22 mouse cellular contexts compared by ENCODE assay signal in genomic region chr9:105010721-105011120, GRCm38 (mm10). TPM values are rescaled to one million over a fixed set of nuclear protein-coding genes. Genes with fewer than 3 reads are reported as not detected.
A peak's percentile ranks its signal among the peaks of the same experiment; 100 is the strongest.
DNase-seq lines count a peak whose midpoint lies in the region; ATAC-seq and TF ChIP-seq lines count a peak whose summit lies in the region.
"Had no signal": no experiment of that assay in that cellular context is flagged by ENCODE, and none has a peak within 500 bp of the region (broad histone marks: within the 10 kb centered on the region; RNA-seq: fewer than 3 reads in every experiment).

No protein-coding gene starts in this region.

- DNase-seq in embryonic facial prominence, embryonic 11.5 days (ENCODE audit: low spot score), result peak; percentile 4
- no peak for DNase-seq in embryonic facial prominence, embryonic 10.5 days (ENCODE audit: low spot score)
- peak; percentile 52 for DNase-seq in kidney, adult 2 months
- DNase-seq in kidney, postnatal 10 days, result no peak
- peak; percentile 18 for DNase-seq in left cerebral cortex, adult 11 months (ENCODE audit: low spot score)
- DNase-seq in left cerebral cortex, adult 18-20 months (ENCODE audit: low spot score in 2 of 2), result no peak
- peak; percentile 17 to 41 for DNase-seq in kidney, postnatal 36 days
- DNase-seq: adrenal gland, postnatal 10 days; B cell, adult 2 months; cerebellum, adult 11-12 months; cerebellum, adult 9-10 months; cerebellum, postnatal 25 days; gastrocnemius, postnatal 14 days; heart, postnatal 36 days had no signal

- H3K4me2 ChIP-seq in embryonic facial prominence, embryonic 11.5 days (ENCODE audit: low read depth, low read length), result no peak overlapping the region
- no peak overlapping the region for H3K4me2 ChIP-seq in forebrain, embryonic 16.5 days (ENCODE audit: low read length)
- H3K4me2 ChIP-seq: embryonic facial prominence, embryonic 15.5 days; forebrain, embryonic 15.5 days; heart, embryonic 13.5 days; hindbrain, embryonic 15.5 days had no signal

- no peak overlapping the region for H3K27ac ChIP-seq in embryonic facial prominence, embryonic 11.5 days (replicated peaks; ENCODE audit: low read depth, low read length)
- H3K27ac ChIP-seq in embryonic facial prominence, embryonic 10.5 days (replicated peaks), result no peak overlapping the region
- peak overlapping the region; percentile 58; the same call in 1 of the 2 replicates for H3K27ac ChIP-seq in kidney, adult 2 months (ENCODE audit: insufficient read depth, low read depth, low read length)
- H3K27ac ChIP-seq in forebrain, embryonic 16.5 days (ENCODE audit: low read length), result no peak overlapping the region
- H3K27ac ChIP-seq: embryonic facial prominence, embryonic 15.5 days; forebrain, embryonic 15.5 days; heart, embryonic 13.5 days; hindbrain, embryonic 15.5 days had no signal

- no peak for TF ChIP-seq POLR2A in kidney, adult 2 months (IDR thresholded peaks at IDR 0.05; ENCODE audit: low read depth, low read length)

- no peak for TF ChIP-seq CTCF in kidney, adult 2 months (conservative IDR thresholded peaks at IDR 0.05; ENCODE audit: insufficient read depth, insufficient read length, low read depth, low read length)

- H3K4me3 ChIP-seq in embryonic facial prominence, embryonic 11.5 days (ENCODE audit: low read depth, low read length), result no peak overlapping the region
- no peak overlapping the region for H3K4me3 ChIP-seq in embryonic facial prominence, embryonic 10.5 days
- H3K4me3 ChIP-seq in kidney, adult 2 months (ENCODE audit: insufficient read depth, low read depth, low read length), result no peak overlapping the region
- H3K4me3 ChIP-seq in forebrain, embryonic 16.5 days (replicated peaks; ENCODE audit: low read length), result no peak overlapping the region
- H3K4me3 ChIP-seq: embryonic facial prominence, embryonic 15.5 days; erythroblast, embryonic 14.5 days; forebrain, embryonic 15.5 days; heart, embryonic 13.5 days; hindbrain, embryonic 15.5 days had no signal

- no peaks in the 10 kb centered on the region for H3K4me1 ChIP-seq in embryonic facial prominence, embryonic 11.5 days (ENCODE audit: control insufficient read depth, insufficient read depth, low read length)
- H3K4me1 ChIP-seq in embryonic facial prominence, embryonic 10.5 days, result no peaks in the 10 kb centered on the region
- H3K4me1 ChIP-seq in kidney, adult 2 months (ENCODE audit: control insufficient read depth, insufficient read depth, low read length), result peaks cover 5% of the 10 kb centered on the region; the same call in 1 of the 2 replicates
- no peaks in the 10 kb centered on the region for H3K4me1 ChIP-seq in forebrain, embryonic 16.5 days (replicated peaks; ENCODE audit: control insufficient read depth, insufficient read depth, low read length)
- H3K4me1 ChIP-seq: forebrain, embryonic 15.5 days; heart, embryonic 13.5 days; hindbrain, embryonic 15.5 days had no signal

- H3K36me3 ChIP-seq in embryonic facial prominence, embryonic 11.5 days (replicated peaks; ENCODE audit: control insufficient read depth, insufficient read depth, low read depth, low read length), result no peaks in the 10 kb centered on the region
- H3K36me3 ChIP-seq in embryonic facial prominence, embryonic 10.5 days (replicated peaks), result no peaks in the 10 kb centered on the region
- H3K36me3 ChIP-seq in kidney, adult 2 months (ENCODE audit: control insufficient read depth, insufficient read depth, low read length), result no peaks in the 10 kb centered on the region
- H3K36me3 ChIP-seq in forebrain, embryonic 16.5 days (ENCODE audit: control insufficient read depth, insufficient read depth), result no peaks in the 10 kb centered on the region
- H3K36me3 ChIP-seq: embryonic facial prominence, embryonic 15.5 days; forebrain, embryonic 15.5 days; G1E; heart, embryonic 13.5 days; hindbrain, embryonic 15.5 days had no signal

- H3K9ac ChIP-seq in embryonic facial prominence, embryonic 11.5 days (replicated peaks; ENCODE audit: low read length), result no peak overlapping the region
- no peak overlapping the region for H3K9ac ChIP-seq in forebrain, embryonic 16.5 days (replicated peaks; ENCODE audit: low read depth, low read length)
- H3K9ac ChIP-seq: embryonic facial prominence, embryonic 15.5 days; forebrain, embryonic 15.5 days; heart, embryonic 13.5 days; hindbrain, embryonic 15.5 days had no signal

- no peaks in the 10 kb centered on the region for H3K27me3 ChIP-seq in embryonic facial prominence, embryonic 11.5 days (ENCODE audit: control insufficient read depth, insufficient read depth, low read length)
- no peaks in the 10 kb centered on the region for H3K27me3 ChIP-seq in embryonic facial prominence, embryonic 10.5 days (replicated peaks; ENCODE audit: low read depth, poor library complexity, severe bottlenecking)
- no peaks in the 10 kb centered on the region for H3K27me3 ChIP-seq in kidney, adult 2 months (replicated peaks; ENCODE audit: control insufficient read depth, insufficient read depth, low read length)
- no peaks in the 10 kb centered on the region for H3K27me3 ChIP-seq in forebrain, embryonic 16.5 days (replicated peaks; ENCODE audit: control insufficient read depth, insufficient read depth, low read length)
- H3K27me3 ChIP-seq: embryonic facial prominence, embryonic 15.5 days; forebrain, embryonic 15.5 days; heart, embryonic 13.5 days; hindbrain, embryonic 15.5 days had no signal

- no peaks in the 10 kb centered on the region for H3K9me3 ChIP-seq in embryonic facial prominence, embryonic 11.5 days (replicated peaks; ENCODE audit: control insufficient read depth, low read length)
- no peaks in the 10 kb centered on the region for H3K9me3 ChIP-seq in embryonic facial prominence, embryonic 10.5 days
- H3K9me3 ChIP-seq in forebrain, embryonic 16.5 days (ENCODE audit: control insufficient read depth, low read length), result no peaks in the 10 kb centered on the region
- H3K9me3 ChIP-seq: embryonic facial prominence, embryonic 15.5 days; forebrain, embryonic 15.5 days; G1E; heart, embryonic 13.5 days; hindbrain, embryonic 15.5 days had no signal

- ATAC-seq in embryonic facial prominence, embryonic 11.5 days (replicated peaks; ENCODE audit: insufficient number of reproducible peaks, low FRiP score, low TSS enrichment, low read depth), result no peak
- no peak for ATAC-seq in forebrain, embryonic 16.5 days
- ATAC-seq: CD4-positive, CD25-positive, alpha-beta regulatory T cell, adult 4 months; forebrain, embryonic 15.5 days had no signal

- 11% methylated on average over 2 of the region's 2 CpGs for WGBS in embryonic facial prominence, embryonic 11.5 days
- 22% methylated on average over 2 of the region's 2 CpGs for WGBS in embryonic facial prominence, embryonic 10.5 days
- 7% methylated on average over 2 of the region's 2 CpGs for WGBS in kidney, adult 2 months
- WGBS in forebrain, embryonic 16.5 days, result 32% methylated on average over 2 of the region's 2 CpGs

RNA-seq across cellular contexts. Expression of gene Mrpl3, which starts 42.3 kb away (rescaled TPM):
- polyA plus RNA-seq in embryonic facial prominence, embryonic 11.5 days (2014; fragmentation: Nextera tagmentation; extraction: Ambion mirVana), result 126 and 134 TPM in 2 replicates
- polyA plus RNA-seq in embryonic facial prominence, embryonic 10.5 days (2016; fragmentation: Nextera tagmentation; extraction: Ambion mirVana), result 102 and 108 TPM in 2 replicates
- polyA plus RNA-seq in kidney, adult 2 months (2012; rRNA removed), result 64.1 and 74.1 TPM in 2 replicates
- total RNA-seq in left cerebral cortex, adult 18-20 months (2021), result 10 to 100 TPM; 79.0 to 92.6 TPM
- 92.1 and 102 TPM in 2 replicates for polyA plus RNA-seq in forebrain, embryonic 16.5 days (2015; fragmentation: Nextera tagmentation; extraction: Ambion mirVana)

Comparison
In these comparisons a context has a peak if more than half of its experiments do, and no peak if none do; other contexts are left out.
1. DNase-seq: peak in embryonic facial prominence, embryonic 11.5 days (single experiment), kidney, adult 2 months (single experiment), left cerebral cortex, adult 11 months (single experiment) and kidney, postnatal 36 days (2 of 2); none in embryonic facial prominence, embryonic 10.5 days (single experiment), kidney, postnatal 10 days (single experiment) and left cerebral cortex, adult 18-20 months (0 of 2).